Mouse (Mus musculus): ENCODE data around the gene Rhbdd1. TPM values are rescaled to one million over a fixed set of nuclear protein-coding genes. Genes with fewer than 3 reads are reported as not detected.

The Rhbdd1 gene
- total and polyA plus RNA-seq, 3 experiments, result 7.5 to 10.4 TPM; not detected in 1

DNA sequence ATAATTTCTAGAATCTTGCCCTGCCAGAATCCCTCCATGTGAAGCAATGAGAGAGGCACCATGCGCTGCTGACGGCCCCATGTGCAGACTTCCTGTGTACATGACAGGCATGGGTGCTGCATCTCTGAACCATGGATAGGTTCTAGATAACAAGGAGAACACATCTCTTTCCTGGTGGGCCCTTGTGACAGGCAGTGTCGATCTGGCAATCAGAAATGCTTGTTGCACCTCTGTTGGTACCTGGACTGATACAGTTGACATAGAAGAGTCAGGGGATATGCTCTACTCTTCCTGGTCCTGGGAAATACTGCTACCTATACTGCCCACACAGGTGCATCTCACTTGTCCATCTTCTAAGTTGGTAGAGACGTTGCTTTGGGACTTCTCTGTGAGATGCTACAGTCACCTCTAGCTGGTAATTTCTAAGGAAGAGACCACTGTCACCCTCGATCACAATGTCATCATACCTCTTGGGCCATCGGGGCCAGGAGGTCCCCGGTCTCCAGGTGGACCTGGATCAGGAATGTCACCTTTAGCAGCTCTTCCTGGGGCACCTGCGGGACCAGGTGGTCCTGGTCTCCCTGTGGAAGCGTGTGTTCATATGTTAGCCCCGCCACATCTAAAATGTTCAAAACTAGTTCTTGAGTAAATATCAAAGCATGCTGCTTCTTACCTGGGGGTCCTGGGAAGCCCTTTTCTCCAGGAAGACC lies 154.4 kb downstream of the Rhbdd1 start:
- Histone ChIP-seq H3K36me3 (ENCODE audit: control insufficient read depth in 1 of 2, insufficient read depth in 2 of 2, low read length in 2 of 2) (no peaks in the 10 kb centered on the region), H3K4me1 (ENCODE audit: control insufficient read depth in 1 of 2, insufficient read depth in 2 of 2, low read length in 2 of 2) (no peaks in the 10 kb centered on the region), H3K4me3 (ENCODE audit: control insufficient read depth in 1 of 2, insufficient read depth in 1 of 2, low read depth in 2 of 2, low read length in 2 of 2) (no peak overlapping the region), H3K9me3 (replicated peaks; ENCODE audit: insufficient read depth, low read length) (no peaks in the 10 kb centered on the region), H3K27me3 (ENCODE audit: control insufficient read depth in 1 of 2, insufficient read depth in 2 of 2, low read length in 2 of 2) (no peaks in the 10 kb centered on the region), H3K27ac (ENCODE audit: control insufficient read depth, low read depth, low read length) (no peak overlapping the region), H3K79me2 (ENCODE audit: control insufficient read depth, insufficient read depth, low read length, poor library complexity) (no peaks in the 10 kb centered on the region), H3K9ac (ENCODE audit: control insufficient read depth, low read depth, low read length, poor library complexity, severe bottlenecking) (no peak overlapping the region)
- DNase-seq (ENCODE audit: low read depth, low spot score), result no peak
- no peak for TF ChIP-seq NRF1 (IDR thresholded peaks at IDR 0.05; ENCODE audit: insufficient read depth, low read depth, low read length, poor library complexity, severe bottlenecking)
- no peak for TF ChIP-seq TCF12 (IDR thresholded peaks at IDR 0.05; ENCODE audit: low read depth, low read length)
- TF ChIP-seq SMC3 (IDR thresholded peaks at IDR 0.05; ENCODE audit: low read depth, low read length), result no peak
- TF ChIP-seq ZC3H11A (IDR thresholded peaks at IDR 0.05; ENCODE audit: low read depth, low read length), result no peak
- TF ChIP-seq BHLHE40 (IDR thresholded peaks at IDR 0.05; ENCODE audit: borderline replicate concordance, low read depth, low read length), result no peak
- no peak for TF ChIP-seq ELF1 (IDR thresholded peaks at IDR 0.05; ENCODE audit: low read depth, low read length)
- TF ChIP-seq MXI1 (IDR thresholded peaks at IDR 0.05; ENCODE audit: low read depth, low read length), result no peak
- no peak for TF ChIP-seq MYC (IDR thresholded peaks at IDR 0.05; ENCODE audit: low read depth, low read length)
- no peak for TF ChIP-seq HCFC1 (IDR thresholded peaks at IDR 0.05; ENCODE audit: low read depth, low read length)
- no peak for TF ChIP-seq SIN3A (IDR thresholded peaks at IDR 0.05; ENCODE audit: low read length)

DNA sequence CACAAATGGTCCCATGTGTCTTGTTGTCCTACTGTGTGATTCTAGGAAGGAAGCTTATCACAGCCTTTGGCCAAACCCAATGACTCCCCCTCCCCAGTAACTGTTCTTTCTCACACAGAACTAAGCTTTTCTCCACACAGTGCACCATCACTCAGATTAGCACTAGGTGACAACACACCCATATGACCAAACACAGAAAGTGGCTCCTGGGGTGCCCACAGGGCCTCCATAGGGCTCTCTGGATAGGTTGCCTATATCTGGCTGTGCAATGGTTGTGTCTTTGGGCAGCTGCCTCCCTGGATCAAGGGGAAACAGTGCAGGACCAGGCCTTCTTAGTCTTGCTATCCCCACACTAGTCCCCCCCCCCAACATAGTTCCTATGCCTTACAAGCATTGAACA lies 157.2 kb downstream of the Rhbdd1 start:
- no peak overlapping the region for H3K9ac ChIP-seq (ENCODE audit: control insufficient read depth, low read depth, low read length, poor library complexity, severe bottlenecking)
- DNase-seq (ENCODE audit: low read depth, low spot score), result no peak
- no peaks in the 10 kb centered on the region for H3K9me3 ChIP-seq (replicated peaks; ENCODE audit: insufficient read depth, low read length)
- no peak overlapping the region for H3K4me3 ChIP-seq (ENCODE audit: control insufficient read depth in 1 of 2, insufficient read depth in 1 of 2, low read depth in 2 of 2, low read length in 2 of 2)
- no peaks in the 10 kb centered on the region for H3K36me3 ChIP-seq (ENCODE audit: control insufficient read depth in 1 of 2, insufficient read depth in 2 of 2, low read length in 2 of 2)
- TF ChIP-seq UBTF (IDR thresholded peaks at IDR 0.05; ENCODE audit: borderline replicate concordance, insufficient read depth, low read depth, low read length), result no peak
- TF ChIP-seq ELF1 (IDR thresholded peaks at IDR 0.05; ENCODE audit: low read depth, low read length), result no peak
- no peak for TF ChIP-seq TCF12 (IDR thresholded peaks at IDR 0.05; ENCODE audit: low read depth, low read length)
- no peak for TF ChIP-seq CHD1 (IDR thresholded peaks at IDR 0.05; ENCODE audit: low read depth, low read length)
- no peak for TF ChIP-seq NELFE (IDR thresholded peaks at IDR 0.05; ENCODE audit: low read depth, low read length)
- no peak for TF ChIP-seq ZC3H11A (IDR thresholded peaks at IDR 0.05; ENCODE audit: low read depth, low read length)
- no peaks in the 10 kb centered on the region for H3K79me2 ChIP-seq (ENCODE audit: control insufficient read depth, insufficient read depth, low read length, poor library complexity)
- no peak overlapping the region for H3K27ac ChIP-seq (ENCODE audit: control insufficient read depth, low read depth, low read length)
- no peaks in the 10 kb centered on the region for H3K27me3 ChIP-seq (ENCODE audit: control insufficient read depth in 1 of 2, insufficient read depth in 2 of 2, low read length in 2 of 2)
- H3K4me1 ChIP-seq (ENCODE audit: control insufficient read depth in 1 of 2, insufficient read depth in 2 of 2, low read length in 2 of 2), result no peaks in the 10 kb centered on the region

All from MEL (cell line).